Mouse (Mus musculus) gastrocnemius, postnatal 14 days (tissue): ENCODE results near the gene Olfr71. TPM values are rescaled to one million over a fixed set of nuclear protein-coding genes. Genes with fewer than 3 reads are reported as not detected.

ENCODE experiments used
- DNase-seq: peaks from one replicate; pipeline ENCODE4 v3.0.0; 2021; ENCODE audit warnings: mixed read lengths
- intact Hi-C: fragments of 180-260 bp; cut with DNase I; formaldehyde crosslinking; loops from one replicate; pipeline ENCODE4 v1.15.1; 2025; ENCODE audit warnings: low total_unique reads
- total RNA-seq, 2 experiments: library from RNA; stranded (reverse); gene quantifications; 2 replicates each; pipeline ENCODE4 v1.2.3; 2021

The Olfr71 gene
- total RNA-seq, 2 experiments from 2014 or later: not detected

- intact Hi-C loops: loop anchor here (5.0 kb wide), 1 partner anchor 37 kb away; the partner anchor contains the start of gene Npr2
Measured at GRCm38 (mm10) chr4:43669428-43669794, 40.6 kb downstream of the Olfr71 start.

DNA sequence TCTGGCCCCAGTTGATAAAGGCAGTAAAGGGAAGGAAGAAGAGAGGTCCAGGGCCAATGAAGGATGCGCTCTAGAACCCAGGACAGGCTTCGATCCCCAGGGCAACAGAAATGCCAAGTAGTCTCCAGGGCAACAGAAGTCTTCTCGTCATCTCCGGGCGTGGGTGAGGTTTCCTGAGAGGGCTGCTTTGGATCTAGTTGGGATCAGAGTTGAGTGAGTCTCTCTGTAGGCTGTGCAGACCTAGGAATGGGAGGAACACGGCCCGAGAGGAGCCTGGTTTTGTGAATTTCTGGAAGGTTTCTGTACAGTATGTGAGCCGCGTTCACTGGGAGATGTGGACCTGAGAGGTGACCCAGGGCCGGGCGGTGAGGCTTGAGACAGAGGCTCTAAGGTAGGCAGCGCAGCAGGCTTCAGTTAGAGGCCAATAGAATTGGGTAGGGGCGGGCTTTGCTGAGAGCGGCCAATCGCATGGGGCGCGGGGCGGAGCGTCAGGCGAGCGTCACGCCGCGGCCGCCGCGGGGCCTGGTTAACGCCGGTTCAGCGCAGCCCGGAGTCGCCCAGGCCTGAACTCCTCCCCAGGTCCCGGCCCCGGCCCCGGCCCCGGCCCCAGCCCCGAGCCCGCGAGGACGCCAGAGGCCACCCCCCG is 41.1 kb downstream of the Olfr71 start, which contains the start of the genes Tmem8b and Fam221b:
Gene Tmem8b, plus strand, starts transcription at position 190 of the 646 bp plus-strand sequence.
Gene Fam221b, minus strand, starts transcription at position 364 of the 646 bp plus-strand sequence.
- intact Hi-C loops: loop anchor here (5.0 kb wide), 1 partner anchor 37 kb away; the partner anchor contains the start of gene Npr2

More at GRCm38 (mm10) chr4:43669428-43669794, 40.6 kb downstream of the Olfr71 start:
- DNase-seq: peak; percentile 73

GRCm38 (mm10) chr4:43666412-43666811 is 43.6 kb downstream of the Olfr71 start:
- no peak for DNase-seq
- intact Hi-C loops: loop anchor here (5.0 kb wide), 1 partner anchor 34 kb away; the partner anchor contains the start of gene Npr2

More for the DNA sequence above, 41.1 kb downstream of the Olfr71 start, which contains the start of the genes Tmem8b and Fam221b:
- DNase-seq: peak; percentile 91

- intact Hi-C loops: no loop called here
- no peak for DNase-seq
Measured at GRCm38 (mm10) chr4:43657146-43657545, 52.9 kb downstream of the Olfr71 start.

DNA sequence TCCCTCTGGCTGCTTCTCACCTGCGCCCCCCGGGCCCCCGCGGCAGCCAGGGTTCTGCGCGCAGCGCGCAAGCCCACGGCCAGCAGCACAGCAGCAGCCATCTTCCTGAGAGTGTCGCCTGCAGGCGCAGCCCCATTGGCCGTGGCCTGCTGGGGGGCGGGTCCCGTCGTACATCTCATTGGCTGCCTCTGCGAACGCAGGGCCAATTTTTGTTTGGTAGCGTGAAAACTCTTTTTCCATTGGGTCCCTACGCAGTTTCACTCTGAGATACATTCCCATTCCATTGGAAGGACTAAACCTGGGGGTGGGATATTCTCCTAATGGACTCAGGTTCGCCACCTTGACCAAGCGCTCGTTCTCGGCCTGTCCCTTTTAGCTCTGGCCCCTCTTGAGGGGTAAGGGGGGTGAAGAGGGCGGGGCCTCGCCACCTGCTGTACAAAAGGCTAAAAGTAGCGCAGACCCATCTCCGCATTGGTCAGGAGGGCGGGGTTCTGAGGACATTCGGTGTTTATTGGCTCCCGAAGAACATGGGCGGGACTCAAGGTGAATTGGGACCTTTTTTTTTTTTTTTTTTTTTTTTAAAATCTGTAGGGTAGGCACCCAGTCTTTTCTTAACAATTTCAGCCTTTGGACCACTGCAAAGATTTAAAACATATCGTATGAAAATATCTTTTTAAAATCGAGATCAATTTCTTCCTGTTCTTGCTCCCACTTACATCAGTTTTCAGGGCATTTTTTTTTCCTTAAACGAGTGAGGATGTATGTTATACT is 53.5 kb downstream of the Olfr71 start, which contains the start of gene Hint2:
Gene Hint2, minus strand, starts transcription at position 128 of the 771 bp plus-strand sequence.
- peak; percentile 94 for DNase-seq
- intact Hi-C loops: no loop called here

- DNase-seq: no peak
- intact Hi-C loops: no loop called here
Measured at GRCm38 (mm10) chr4:43655656-43656338, 54.3 kb downstream of the Olfr71 start.

Other genes with a start within 250 kb of the Olfr71 start
- gene Sit1, start 226.5 kb downstream of the Olfr71 start, total RNA-seq: not detected
- 10 to 100 TPM; 25.7 to 25.9 TPM for gene Ccdc107, start 217.4 kb downstream of the Olfr71 start, total RNA-seq
- 1 to 10 TPM; 1.3 to 1.6 TPM for gene Arhgef39, start 210.6 kb downstream of the Olfr71 start, total RNA-seq
- 1 to 10 TPM; 2.1 to 2.9 TPM for gene Car9, start 203.3 kb downstream of the Olfr71 start, total RNA-seq
- 1,000 to 10,000 TPM; 8,430 to 9,008 TPM for gene Tpm2, start 186.5 kb downstream of the Olfr71 start, total RNA-seq
- 10 to 100 TPM; 38.7 to 45.6 TPM for gene Creb3, start 147.9 kb downstream of the Olfr71 start, total RNA-seq
- gene Tln1, start 147.6 kb downstream of the Olfr71 start, total RNA-seq: 10 to 100 TPM; 67.6 to 77.4 TPM
- 10 to 100 TPM; 21.9 to 22.3 TPM for gene Rgp1, start 131.5 kb downstream of the Olfr71 start, total RNA-seq
- 1 to 10 TPM; 5.1 to 6.2 TPM for gene Gba2, start 131.4 kb downstream of the Olfr71 start, total RNA-seq
- gene Msmp, start 125.8 kb downstream of the Olfr71 start, total RNA-seq: under 1 TPM in 1 of 2 experiments, not detected in 1; 0.29 TPM
- 10 to 100 TPM; 29.5 to 31.4 TPM for gene Npr2, start 78.3 kb downstream of the Olfr71 start, total RNA-seq
- not detected for gene Spag8, start 56.7 kb downstream of the Olfr71 start, total RNA-seq
- gene Hint2, start 53.8 kb downstream of the Olfr71 start, total RNA-seq: 10 to 100 TPM; 48.5 to 53.8 TPM
- gene Tmem8b, start 41.3 kb downstream of the Olfr71 start, total RNA-seq: 1 to 10 TPM; 8.2 to 9.7 TPM
- gene Fam221b, start 41.1 kb downstream of the Olfr71 start, total RNA-seq: under 1 TPM; 0.16 to 0.20 TPM
- not detected for gene Olfr70, start 9.4 kb downstream of the Olfr71 start, total RNA-seq
- 1 to 10 TPM; 1.9 to 2.7 TPM for gene Hrct1, start 16.9 kb upstream of the Olfr71 start, total RNA-seq
- gene Spaar, start 19.8 kb upstream of the Olfr71 start, total RNA-seq: 1 to 10 TPM; 1.1 to 2.2 TPM
- not detected for gene Olfr159, start 60.8 kb upstream of the Olfr71 start, total RNA-seq
- not detected for gene Olfr156, start 113.6 kb upstream of the Olfr71 start, total RNA-seq
- gene Olfr157, start 129.9 kb upstream of the Olfr71 start, total RNA-seq: not detected
- not detected for gene Olfr155, start 141.3 kb upstream of the Olfr71 start, total RNA-seq
- gene Reck, start 165.3 kb upstream of the Olfr71 start, total RNA-seq: 10 to 100 TPM in 1 of 2 experiments, 1 to 10 TPM in 1; 8.6 to 11.1 TPM
- 10 to 100 TPM in 1 of 2 experiments, 1 to 10 TPM in 1; 6.8 to 10.2 TPM for gene Glipr2, start 247.1 kb upstream of the Olfr71 start, total RNA-seq